Mouse (Mus musculus) small intestine, adult 2 months (tissue): ENCODE results near the gene Rps21. TPM values are rescaled to one million over a fixed set of nuclear protein-coding genes. Genes with fewer than 3 reads are reported as not detected.
A peak's percentile ranks its signal among the peaks of the same experiment; 100 is the strongest.

ENCODE experiments used
- H3K27ac ChIP-seq: fragments of 200-500 bp; 2 replicates; pipeline ENCODE4 v1.5.1; 2012; ENCODE audit warnings: low read depth, low read length, control low read depth, inconsistent platforms; ENCODE audit not compliant: insufficient read depth
- H3K27me3 ChIP-seq: fragments of 200-500 bp; 2 replicates; pipeline ENCODE4 v1.6.1; 2012; ENCODE audit warnings: mild to moderate bottlenecking, moderate library complexity, low read length, inconsistent platforms; ENCODE audit not compliant: control insufficient read depth, insufficient read depth
- H3K36me3 ChIP-seq: fragments of 200-500 bp; 2 replicates; pipeline ENCODE4 v1.6.1; 2012; ENCODE audit warnings: mild to moderate bottlenecking, low read length, control low read depth, inconsistent platforms; ENCODE audit not compliant: control insufficient read depth, insufficient read depth
- H3K4me1 ChIP-seq: fragments of 200-500 bp; 2 replicates; pipeline ENCODE4 v1.6.1; 2012; ENCODE audit warnings: low read length, inconsistent platforms, mixed read lengths; ENCODE audit not compliant: control insufficient read depth, insufficient read depth, insufficient read length
- H3K4me3 ChIP-seq: fragments of 200-500 bp; 2 replicates; pipeline ENCODE4 v1.5.1; 2012; ENCODE audit warnings: low read depth, mild to moderate bottlenecking, control low read depth, inconsistent platforms, low read length, moderate library complexity
- CTCF ChIP-seq: fragments of 200-500 bp; IDR thresholded peaks from 2 replicates; pipeline ENCODE4 v1.5.1; 2012; ENCODE audit warnings: low read depth, mild to moderate bottlenecking, control low read depth, inconsistent platforms, low read length, moderate library complexity, mixed read lengths; ENCODE audit not compliant: insufficient replicate concordance, insufficient read length; ENCODE audit errors: extremely low read depth
- POLR2A ChIP-seq: fragments of 200-500 bp; IDR thresholded peaks from 2 replicates; pipeline ENCODE4 v1.6.1; 2012; ENCODE audit warnings: low read depth, mild to moderate bottlenecking, control low read depth, inconsistent platforms, low read length, moderate library complexity
- WGBS: fragments of 180-500 bp; shearing (Covaris S2); methylation state at CpG from one replicate; pipeline ENCODE4 v1.1.7; 2018; 5-methylcytosine and 5-hydroxymethylcytosine counted together
- polyA plus RNA-seq: library from polyadenylated mRNA; depleted of rRNA; stranded (reverse); fragments of >200 nt; gene quantifications from 2 replicates; pipeline ENCODE4 v1.2.3, GENCODE M21; 2012

The Rps21 gene
- polyA plus RNA-seq, 1 experiment = 2,413 TPM

DNA sequence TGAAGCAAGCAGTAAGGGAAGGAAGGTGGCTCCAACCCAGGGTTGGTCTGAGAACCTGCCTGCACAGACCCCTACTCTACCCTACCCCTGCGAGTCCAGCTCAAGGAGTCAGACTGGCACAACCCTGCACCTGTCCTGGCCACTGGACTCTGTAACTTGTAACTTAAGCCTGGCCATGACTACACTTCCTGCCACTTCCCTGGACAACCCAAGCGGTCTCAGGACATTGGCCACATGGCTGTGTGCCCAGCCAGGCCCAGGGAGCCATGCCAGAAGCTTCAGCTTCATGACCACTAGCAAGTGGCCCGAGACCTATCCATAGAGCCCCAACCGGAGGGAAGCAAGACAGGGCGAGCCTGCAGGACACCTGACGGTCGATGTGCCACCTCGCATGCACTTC lies 39.6 kb upstream of the Rps21 start:
- TF ChIP-seq CTCF (no peak), POLR2A (no peak)
- Histone ChIP-seq H3K27ac (peak overlapping the region; percentile 56), H3K4me3 (no peak overlapping the region), H3K4me1 (peaks cover 24% of the 10 kb centered on the region), H3K36me3 (no peaks in the 10 kb centered on the region), H3K27me3 (no peaks in the 10 kb centered on the region)
- WGBS = 78% methylated on average over 8 of the region's 8 CpGs

DNA sequence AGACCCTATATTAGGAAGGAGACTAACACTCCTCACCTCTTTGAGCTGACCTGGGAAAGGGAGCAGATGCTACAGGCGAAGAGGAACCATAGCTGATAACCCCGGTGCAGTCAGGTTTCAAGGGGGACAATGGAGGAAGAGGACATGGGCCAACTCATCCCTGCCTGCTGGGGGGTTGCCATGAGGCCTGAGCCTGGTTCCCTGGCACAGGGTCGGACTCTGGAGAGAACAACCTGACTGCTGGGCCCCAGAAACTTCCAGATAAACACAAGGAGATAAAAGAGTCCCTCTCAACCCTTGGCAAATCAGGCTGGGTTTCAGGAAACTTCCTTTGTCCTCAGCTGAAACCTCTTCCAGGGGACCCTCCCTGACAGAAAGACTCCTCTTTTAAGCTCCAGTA lies 38.9 kb upstream of the Rps21 start:
- Histone ChIP-seq H3K27ac (peak overlapping the region; percentile 56), H3K4me3 (no peak overlapping the region), H3K4me1 (peaks cover 24% of the 10 kb centered on the region), H3K36me3 (no peaks in the 10 kb centered on the region), H3K27me3 (no peaks in the 10 kb centered on the region)
- 54% methylated on average over 3 of the region's 3 CpGs for WGBS
- TF ChIP-seq CTCF (no peak), POLR2A (no peak)

DNA sequence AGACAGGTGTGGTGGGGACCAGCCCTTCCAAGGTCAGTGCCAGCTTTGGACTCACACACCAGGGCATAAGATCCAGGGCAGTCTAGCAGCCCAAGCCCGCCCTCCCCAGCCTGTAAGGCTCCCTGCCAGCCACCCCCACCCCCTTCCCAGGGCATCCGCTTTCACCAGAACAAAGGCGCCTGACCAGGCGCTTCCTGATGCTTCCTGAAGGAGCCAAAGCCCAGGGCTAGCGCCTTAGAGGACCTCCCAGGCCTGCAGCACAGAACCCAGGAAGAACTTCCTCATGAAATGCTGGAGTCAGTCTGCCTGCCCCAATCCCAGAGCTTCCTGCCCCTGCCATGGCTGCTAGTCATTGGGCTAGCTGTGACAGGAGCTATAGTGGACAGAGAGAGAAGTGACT lies 38.5 kb upstream of the Rps21 start:
- peaks cover 24% of the 10 kb centered on the region for H3K4me1 ChIP-seq
- no peaks in the 10 kb centered on the region for H3K27me3 ChIP-seq
- H3K27ac ChIP-seq = peak overlapping the region; percentile 56
- 54% methylated on average over 5 of the region's 5 CpGs for WGBS
- no peaks in the 10 kb centered on the region for H3K36me3 ChIP-seq
- TF ChIP-seq CTCF (no peak), POLR2A (no peak)
- no peak overlapping the region for H3K4me3 ChIP-seq

DNA sequence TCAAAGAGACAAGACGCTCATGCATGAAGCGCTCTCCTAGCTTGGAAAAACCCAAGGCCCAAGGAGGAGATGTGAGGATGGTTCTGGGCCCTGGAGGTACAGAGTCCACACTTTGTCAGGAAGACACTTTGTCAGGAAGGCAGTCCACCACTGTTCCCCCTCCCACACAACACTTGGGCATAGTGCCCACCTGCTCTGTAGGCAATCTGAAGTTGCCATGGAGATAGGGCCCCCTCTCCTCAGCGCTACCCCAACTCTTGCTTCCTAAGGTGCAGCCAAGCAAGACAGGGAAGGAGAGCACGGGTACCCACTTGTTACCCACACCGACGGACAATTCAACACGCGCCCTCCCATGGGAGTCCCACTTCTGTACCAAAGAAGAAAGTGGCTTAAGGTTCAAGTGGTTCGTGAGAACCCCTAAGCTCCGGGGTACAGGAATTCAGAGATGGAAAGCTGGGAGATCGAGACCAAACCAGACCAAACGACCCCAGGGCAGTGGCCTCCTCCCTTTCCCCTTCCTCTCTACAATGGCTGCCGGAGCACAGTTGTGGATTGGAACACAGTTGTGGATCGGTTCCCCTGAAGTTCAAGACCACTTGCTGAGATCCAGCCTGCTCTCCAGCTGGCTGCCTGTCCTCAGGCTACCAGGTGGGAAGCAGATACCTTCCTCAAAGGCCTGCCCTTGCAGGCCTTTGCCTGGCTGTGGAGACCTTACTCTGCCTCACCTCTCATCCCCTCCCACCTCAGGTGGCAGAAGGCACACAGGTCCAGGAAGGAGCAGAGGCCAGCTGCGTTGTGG lies 37.8 kb upstream of the Rps21 start:
- no peaks in the 10 kb centered on the region for H3K27me3 ChIP-seq
- H3K27ac ChIP-seq = peak overlapping the region; percentile 24
- 78% methylated on average over 15 of the region's 15 CpGs for WGBS
- H3K4me3 ChIP-seq = no peak overlapping the region
- H3K36me3 ChIP-seq = no peaks in the 10 kb centered on the region
- no peak for TF ChIP-seq CTCF
- H3K4me1 ChIP-seq = peaks cover 18% of the 10 kb centered on the region

DNA sequence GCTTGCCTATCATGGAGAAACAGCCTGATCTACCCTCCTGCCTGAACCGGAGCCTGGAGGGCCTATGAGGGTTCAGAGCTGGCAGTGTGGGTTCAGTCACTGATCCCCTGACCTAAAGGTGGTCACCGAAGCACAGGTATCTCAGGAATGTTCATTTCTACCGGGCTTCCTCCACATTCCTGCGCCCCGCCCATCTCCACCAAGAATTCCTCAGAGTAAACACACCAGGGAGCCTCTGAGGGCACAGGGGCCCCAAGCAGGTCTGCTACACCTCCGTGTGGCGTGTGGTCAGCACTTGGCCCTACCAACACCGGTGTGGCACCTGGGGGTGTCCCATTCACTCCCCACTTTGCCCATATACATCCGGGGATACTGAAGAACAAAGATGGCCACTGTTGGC lies 37.0 kb upstream of the Rps21 start:
- TF ChIP-seq POLR2A (no peak), CTCF (no peak)
- peaks cover 7% of the 10 kb centered on the region for H3K27me3 ChIP-seq
- H3K4me3 ChIP-seq = no peak overlapping the region
- H3K4me1 ChIP-seq = peaks cover 13% of the 10 kb centered on the region
- H3K36me3 ChIP-seq = no peaks in the 10 kb centered on the region
- WGBS = 34% methylated on average over 9 of the region's 9 CpGs
- H3K27ac ChIP-seq = no peak overlapping the region

DNA sequence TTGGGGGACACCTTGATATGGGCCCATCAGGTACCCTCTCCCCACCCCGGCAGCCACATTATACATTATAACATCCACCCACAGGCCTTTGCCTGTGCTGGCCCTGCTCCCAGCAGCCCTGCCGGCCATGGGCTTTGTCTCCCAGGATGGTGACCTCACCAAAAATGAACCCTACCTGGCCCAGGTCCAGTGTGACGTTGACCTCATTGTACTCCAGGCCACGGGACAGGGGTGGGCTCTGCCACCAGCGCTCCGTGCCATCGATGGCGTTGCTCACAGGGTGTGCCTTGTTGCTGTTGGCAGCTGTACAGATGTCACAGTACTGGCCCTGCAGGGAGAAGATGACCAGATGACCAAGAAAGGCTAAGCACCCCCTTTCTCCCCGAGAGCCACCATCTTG lies 36.1 kb upstream of the Rps21 start:
- TF ChIP-seq POLR2A (no peak), CTCF (no peak)
- Histone ChIP-seq H3K4me1 (peaks cover 15% of the 10 kb centered on the region), H3K4me3 (no peak overlapping the region), H3K27ac (no peak overlapping the region), H3K36me3 (no peaks in the 10 kb centered on the region), H3K27me3 (peaks cover 11% of the 10 kb centered on the region)
- WGBS = 83% methylated on average over 9 of the region's 9 CpGs

DNA sequence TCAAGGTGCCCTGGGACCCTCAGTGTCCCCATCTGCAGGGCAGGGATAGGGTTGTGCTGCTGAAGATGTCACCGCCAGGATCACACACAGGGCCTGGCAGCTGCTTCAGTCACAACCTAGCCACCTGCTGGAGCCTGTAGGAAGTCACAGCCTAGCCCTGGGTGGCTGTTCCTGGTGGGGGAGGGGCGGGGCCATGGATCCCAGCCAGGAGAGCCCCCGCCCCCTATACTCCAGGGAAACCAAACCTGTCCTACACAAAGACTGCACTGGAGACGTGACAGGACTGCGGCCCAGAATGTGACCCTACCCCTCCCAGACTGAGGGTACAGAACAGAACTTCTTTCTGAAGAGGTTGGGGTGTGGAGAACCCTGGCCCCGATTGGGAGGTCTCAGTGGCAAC lies 34.9 kb upstream of the Rps21 start:
- Histone ChIP-seq H3K27ac (no peak overlapping the region), H3K27me3 (peaks cover 11% of the 10 kb centered on the region), H3K4me1 (peaks cover 22% of the 10 kb centered on the region), H3K4me3 (no peak overlapping the region), H3K36me3 (no peaks in the 10 kb centered on the region)
- TF ChIP-seq POLR2A (no peak), CTCF (no peak)
- WGBS = 23% methylated on average over 6 of the region's 6 CpGs
